Mouse (Mus musculus) megakaryocyte progenitor cell, adult 5-6 weeks (primary cell): ENCODE data around the gene Magi1. TPM values are rescaled to one million over a fixed set of nuclear protein-coding genes. Genes with fewer than 3 reads are reported as not detected.
A peak's percentile ranks its signal among the peaks of the same experiment; 100 is the strongest.

Experiments used
- ATAC-seq: replicated peaks from 2 replicates; pipeline ENCODE4 v1.8.0; 2016; ENCODE audit warnings: mild to moderate bottlenecking, moderate TSS enrichment, inconsistent platforms; ENCODE audit not compliant: poor library complexity
- total RNA-seq, 2 experiments: library from RNA; stranded (forward) in 1 of 2; stranded (reverse) in 1 of 2; fragments of 157-497, 149-512 nt in 1 of 2; fragments of 200-1000 nt in 1 of 2; gene quantifications; 2 replicates each; pipeline versions ENCODE4 v1.2.3 to v1.2.4; 2015 to 2017

Gene Magi1
- total RNA-seq, 2 experiments from 2014 or later = 0.15 to 0.21 TPM

DNA sequence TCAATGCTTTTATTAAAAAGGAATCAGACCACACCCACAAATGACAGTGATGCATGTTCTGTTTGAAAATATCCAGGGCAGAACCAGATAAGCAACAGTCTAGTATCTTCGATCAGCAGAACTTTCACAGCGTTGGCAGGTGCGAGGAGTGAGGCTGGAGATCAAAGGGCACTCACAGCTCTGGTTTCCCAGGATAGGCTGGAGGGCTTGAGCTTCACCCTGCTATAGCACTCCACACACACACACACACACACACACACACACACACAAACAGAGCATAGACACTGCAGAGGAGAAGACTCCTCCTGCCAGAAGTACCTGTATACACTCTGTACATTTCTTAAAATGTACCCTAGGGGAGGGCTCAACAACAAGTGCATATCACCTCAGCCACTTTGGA, 214.3 kb downstream of the Magi1 start:
- ATAC-seq = no peak

DNA sequence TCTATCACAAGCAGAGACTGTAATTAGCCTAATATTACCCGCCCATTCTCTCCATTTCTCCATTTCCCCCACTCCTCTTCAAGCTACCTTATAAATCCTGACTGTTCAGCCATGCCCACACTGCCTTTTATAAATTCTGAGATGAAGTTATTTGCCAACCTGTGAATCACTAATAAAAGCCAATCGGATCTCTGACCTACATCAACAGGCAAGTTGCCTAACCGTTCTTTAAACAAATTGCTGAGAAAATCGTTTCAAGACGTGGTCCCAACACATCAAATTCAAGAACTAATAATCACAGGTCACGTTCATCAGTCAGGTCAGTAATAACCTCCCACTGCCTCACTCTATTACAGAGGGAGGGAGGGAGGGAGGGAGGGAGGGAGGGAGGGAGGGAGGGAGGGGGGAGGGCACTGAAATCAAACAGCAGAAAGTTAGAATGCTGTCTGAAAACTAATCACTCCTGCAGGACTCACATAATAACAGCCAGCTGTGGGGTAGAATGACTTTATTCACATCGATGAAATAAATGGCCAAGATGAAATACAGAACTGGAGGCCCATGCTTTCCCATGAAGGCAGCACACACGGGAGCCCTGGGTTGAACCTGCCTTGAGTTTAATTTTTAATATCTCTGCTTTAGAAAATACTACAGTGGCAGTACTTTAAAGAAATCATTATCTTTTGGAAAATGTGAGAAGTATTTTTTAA, 215.8 kb downstream of the Magi1 start:
- no peak for ATAC-seq

DNA sequence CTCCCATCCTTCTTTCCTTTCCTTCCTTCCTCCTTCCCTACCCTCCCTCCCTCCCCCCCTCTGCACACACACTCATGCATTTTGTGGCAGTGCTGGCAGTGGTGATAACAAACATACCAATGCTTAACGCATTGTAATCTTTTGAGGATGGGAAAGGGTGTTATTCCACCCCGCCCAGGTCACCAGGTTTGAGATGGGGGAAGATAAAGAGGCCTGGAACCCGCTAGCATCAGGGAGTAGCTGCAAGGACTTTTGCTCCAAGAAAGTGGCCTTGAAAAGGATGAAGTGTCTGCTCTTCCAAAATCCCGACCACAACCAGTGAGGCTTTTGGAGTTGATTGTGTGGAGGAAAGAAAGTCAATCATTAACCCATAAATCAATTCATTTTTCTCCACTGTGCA, 218.9 kb downstream of the Magi1 start:
- no peak for ATAC-seq

DNA sequence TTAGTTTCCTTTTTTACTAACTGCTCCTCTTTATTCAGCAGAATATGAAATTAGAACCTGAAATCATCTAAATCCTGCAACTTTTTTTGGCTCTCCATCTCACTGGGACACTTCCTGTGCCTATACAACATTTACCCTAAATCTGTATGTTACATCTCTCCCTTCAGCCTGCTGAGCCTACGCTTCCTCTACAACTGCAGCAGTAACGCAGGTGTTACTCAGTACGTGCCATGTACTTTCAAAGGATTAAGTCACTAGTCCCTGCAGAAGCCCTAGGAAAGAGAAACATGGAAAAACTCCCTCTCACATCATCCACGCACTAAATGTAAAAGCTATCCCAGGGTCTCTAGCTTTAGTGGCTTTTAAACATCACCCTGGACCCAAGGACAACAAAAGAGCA, 220.2 kb downstream of the Magi1 start:
- no peak for ATAC-seq

DNA sequence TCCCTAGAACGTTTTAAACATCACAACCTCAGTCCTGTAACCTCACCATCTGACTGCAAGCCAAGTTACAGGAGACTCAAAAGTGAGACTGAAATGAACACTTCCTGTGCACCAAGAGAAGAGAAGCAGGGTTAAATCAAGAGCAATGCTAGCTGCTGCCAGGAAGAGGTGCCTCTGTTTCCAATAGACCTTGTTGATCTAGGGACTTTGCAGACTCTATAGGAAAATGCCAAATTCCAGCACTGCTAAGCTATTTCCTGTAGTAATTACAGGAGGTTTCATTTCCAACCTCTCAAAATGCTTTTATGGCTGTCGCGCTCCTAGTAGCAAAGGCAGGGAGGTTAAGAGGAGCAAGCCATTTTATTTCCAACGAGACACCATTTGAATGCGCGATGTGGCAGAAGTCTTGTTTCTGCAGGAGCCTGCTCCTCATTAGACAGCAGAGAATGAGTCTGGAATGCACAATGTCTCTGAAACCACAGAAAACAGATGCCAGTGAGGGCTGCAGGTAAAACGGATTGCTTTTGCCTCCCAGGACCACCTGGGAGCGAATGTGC, 222.2 kb downstream of the Magi1 start:
- no peak for ATAC-seq

DNA sequence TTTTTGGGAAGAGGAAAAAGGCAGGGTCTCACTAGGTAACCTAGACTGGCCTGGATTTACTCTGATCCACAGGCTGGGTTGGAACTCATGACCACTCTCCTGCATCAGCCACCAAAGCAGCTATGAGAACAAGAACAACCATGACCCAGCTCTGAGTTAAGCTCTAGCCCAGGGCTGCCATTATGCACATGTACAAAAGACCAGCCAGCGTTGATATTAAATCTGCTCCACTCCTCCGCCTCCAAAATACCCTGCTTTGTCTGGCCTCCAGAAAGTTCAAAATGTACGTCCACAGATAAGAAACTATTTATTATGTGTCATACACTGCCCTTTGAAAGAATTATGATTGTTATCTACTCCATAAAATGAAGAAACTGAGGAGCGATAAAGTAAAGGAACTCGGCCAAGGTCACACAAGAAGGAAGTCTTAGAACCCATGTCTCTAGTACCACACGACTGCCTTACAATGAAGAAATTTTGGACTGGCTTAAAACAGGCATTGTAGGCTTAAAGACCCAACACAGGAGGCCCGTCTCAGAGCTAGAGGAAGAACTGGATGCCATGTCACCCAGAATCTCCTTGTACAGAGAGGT, 223.0 kb downstream of the Magi1 start:
- ATAC-seq = no peak

DNA sequence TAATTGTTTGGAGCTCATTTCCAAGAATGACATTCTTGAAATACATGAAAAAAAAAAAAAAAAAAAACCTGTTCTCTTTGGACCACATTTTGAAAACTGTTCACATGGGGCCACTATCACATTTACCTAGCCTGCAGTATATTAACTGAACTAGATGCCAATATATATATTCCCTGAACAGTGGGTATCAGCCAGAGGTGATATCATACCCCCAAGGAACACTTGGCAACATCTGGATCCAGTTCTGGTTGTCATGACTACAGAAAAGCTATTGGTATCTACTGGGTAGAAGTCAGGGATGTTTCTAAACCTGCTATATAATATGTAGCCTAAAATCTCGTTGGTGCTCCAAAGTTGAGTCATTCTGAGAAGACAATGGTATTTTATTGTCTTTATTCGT, 224.6 kb downstream of the Magi1 start:
- ATAC-seq = no peak

DNA sequence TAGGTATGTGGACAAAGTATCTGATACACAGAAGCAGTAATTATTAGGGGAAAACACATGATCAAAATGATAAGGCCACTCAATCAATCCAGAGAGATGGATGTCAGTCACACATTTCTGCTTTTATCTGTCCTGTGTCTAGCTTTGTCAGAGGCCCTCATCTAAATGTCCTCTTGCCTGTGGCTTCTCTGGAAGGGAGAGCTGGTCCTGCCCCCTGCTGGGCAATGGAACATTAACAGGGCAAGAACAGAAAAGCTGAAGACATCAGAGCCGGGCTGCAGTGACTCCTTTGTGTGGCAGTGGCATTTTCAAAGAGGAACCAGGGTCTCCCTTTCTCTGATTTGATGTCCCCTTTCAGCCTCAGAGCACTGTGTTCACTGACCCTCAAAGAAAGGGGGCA, 229.8 kb downstream of the Magi1 start:
- ATAC-seq = peak; percentile 58

DNA sequence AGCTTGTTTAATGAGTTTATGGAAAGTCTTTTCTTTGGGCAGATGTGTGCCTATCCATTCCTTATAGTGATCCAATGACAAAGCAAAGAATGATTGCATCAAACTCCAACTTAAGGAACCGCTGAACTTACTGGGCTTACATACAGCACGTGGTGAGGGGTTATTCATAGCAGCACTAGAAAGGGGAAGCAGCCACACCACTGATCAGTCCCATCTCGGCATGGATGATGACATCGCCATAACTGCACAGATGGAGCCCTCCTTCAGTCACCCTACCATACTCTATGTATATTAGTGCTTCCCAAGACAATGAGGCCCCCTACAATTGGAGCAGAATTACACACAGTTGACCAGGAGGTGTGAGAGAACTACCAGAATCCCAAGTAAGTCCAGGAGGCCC, 238.5 kb downstream of the Magi1 start:
- ATAC-seq = peak; percentile 100

DNA sequence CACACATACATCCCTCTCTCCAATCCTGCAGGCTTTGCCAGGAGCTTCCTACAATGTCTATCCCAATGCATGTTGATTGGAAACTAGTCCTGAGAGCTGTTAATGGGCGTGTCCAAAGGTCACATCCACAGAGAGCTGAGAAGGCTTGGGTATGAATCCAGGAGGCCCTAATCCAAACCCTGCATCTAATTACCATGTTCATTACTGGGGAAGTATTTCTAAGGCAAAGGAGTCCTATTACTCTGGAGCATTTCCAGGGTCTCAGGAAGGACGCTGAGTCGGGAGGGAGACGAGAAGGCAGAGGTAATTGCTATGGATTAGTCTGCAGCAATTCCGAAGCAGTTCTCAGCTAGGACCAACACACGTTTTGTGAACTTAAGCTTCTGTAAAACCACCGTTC, 240.3 kb downstream of the Magi1 start:
- no peak for ATAC-seq

DNA sequence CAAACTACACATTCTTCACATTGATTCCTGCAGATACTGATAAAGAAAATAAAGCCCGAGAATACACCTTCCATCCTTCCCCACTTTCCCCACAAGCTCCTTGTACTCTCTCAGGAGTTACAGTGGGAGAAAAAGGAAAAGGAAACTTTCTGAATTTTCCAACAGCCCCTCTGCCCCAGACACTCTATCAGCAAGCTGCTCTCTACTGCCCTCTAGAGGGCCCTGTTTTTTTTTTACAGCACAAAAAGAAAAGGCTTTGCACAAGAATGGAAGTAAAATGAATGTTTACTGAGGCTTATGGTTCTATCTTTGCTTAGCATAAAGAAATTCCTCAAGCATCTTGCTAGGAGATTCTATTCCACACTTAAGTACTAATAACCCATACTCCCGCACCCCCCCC, 243.6 kb downstream of the Magi1 start:
- ATAC-seq = peak; percentile 50; the same call in 1 of the 2 replicates

DNA sequence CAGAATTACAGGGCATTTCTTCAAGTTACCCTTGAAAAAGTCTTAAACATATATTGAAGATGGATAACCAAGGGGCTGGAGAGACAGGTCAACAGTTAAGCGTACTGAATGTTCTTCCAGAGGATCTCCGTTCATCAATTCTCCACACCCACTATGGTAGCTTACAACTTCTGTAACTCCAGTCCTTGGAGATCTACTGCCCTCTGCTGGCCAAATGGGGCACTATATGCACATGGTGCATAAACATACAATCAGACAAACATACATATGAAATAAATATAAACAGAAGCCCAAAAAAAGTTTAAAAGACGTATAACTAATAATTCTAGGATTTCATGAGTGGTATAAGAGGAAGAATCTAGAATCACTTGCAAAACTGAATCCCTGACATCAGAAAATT, 244.8 kb downstream of the Magi1 start:
- ATAC-seq = no peak

DNA sequence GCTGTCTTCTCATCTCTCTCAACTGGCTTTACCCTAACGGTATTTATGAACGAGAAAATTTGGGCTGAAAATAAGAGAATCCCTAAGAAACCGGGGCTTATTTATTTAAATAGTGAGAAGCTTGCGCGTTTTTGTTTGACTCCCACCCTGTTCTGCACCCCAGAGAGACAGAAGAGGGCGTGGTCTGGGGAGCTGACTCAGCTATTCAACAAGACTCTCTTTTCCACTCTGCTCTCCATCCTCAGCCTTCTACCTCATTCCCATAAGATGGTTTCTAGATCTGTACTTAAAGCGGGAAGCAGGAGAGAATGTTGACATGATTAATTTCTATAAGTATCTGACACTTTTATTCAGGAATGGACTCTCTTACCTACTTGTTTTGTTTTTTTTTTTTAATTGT, 247.2 kb downstream of the Magi1 start:
- ATAC-seq = no peak

DNA sequence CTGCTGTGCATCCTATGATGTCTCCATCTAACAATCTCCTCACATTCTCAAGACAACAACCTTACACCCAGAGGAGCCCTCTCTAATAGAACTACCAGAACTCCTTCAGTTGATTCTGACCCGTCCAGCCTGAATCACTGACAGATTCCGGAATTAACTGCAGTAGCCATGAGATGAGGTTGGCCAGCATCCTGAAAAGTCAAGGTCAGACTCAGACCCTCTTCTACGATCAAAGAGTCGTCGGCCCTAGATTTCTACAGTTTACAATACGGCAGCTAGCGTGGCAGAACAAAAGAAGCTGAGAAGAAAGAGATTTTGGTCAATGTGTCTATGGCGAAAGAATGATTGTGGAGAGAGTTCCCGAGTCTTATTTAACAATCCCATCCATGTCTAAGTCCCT, 257.4 kb downstream of the Magi1 start:
- ATAC-seq = no peak

DNA sequence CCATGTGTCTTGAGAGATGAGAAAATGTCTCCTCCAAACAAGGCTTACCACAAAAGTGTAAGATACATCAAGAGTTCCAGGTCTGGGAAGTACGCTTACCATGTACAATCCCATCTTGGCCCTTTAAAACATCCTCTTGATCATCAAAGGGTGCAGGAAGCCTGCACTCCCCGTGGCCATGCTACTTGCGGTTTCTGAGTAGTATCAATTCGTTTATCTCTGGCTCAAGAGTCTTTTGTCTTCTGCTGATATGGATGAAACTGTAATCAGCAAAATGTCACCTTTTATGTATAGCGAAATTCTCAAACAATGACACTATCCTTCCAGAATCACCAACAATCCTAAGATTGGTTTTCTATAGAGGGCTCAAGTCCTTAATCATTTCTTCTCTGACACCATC, 261.3 kb downstream of the Magi1 start:
- ATAC-seq = no peak

DNA sequence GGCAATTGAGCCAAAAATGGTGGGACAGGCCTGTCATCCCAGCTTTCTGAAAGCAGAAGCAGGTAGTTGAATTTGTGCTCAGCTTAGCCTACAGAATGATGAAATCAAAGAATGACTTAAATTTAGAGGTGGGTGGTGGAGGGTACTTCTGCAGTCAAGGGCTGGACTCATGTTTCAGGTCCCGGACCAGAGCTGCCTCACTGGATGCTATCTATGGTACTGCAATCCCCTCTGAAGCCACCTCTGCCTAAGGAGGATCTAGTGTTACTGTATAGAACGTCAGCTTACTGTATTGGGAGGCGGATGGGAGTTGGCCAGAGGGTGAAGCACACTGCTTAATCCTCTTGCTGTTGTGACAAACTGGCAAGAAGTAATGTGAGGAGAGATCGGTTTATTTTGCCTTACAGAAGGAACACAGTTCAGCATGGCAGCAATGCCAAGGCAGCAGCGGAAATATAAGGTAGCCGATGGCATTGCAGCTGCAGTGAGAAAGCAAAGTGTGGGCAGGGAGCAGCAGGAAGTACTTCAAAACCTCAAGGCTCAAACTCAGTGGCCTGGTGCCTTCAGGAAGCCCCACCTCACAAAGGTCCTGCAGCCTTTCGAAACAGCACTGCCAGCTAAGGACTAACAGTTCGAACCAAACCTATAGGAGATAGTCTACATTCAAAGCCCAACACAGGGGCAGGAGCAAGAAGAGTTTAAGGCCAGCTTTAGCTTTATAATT, 262.3 kb downstream of the Magi1 start:
- ATAC-seq = peak; percentile 95

DNA sequence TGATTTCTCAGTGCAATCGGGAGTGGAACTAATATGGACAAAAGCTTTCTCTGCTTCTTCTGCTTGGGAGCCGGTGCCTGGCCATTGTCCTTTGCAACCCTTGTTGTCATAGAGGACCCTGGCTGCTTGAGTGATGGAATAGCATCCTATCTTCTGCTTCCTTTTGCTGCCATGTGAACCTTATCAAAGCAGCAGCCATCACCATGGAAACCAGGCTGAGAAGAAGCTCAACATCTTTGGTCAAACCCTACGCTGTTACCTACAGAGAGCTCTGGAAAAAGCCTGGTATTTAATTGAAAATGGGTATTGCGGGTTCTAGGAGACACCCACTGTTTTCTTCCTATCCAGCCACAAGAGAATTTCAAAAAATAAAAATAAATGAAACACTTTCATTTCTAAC, 263.2 kb downstream of the Magi1 start:
- ATAC-seq = no peak

DNA sequence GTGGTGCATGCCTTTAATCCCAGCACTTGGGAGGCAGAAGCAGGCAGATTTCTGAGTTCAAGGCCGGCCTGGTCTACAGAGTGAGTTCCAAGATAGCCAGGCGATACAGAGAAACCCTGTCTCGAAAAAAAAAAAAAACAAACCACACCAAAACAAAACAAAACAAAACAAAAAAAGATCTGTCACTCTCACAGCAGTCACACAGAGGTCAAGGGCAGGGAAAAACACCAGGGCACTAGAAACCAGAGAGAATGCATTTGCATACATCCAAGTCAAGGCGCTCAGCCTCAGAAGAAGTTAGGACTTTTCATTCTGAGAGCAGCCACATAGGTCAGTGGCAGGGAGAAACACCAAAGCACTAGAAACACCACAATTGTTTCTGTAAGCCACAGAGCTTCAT, 263.8 kb downstream of the Magi1 start:
- ATAC-seq = no peak

DNA sequence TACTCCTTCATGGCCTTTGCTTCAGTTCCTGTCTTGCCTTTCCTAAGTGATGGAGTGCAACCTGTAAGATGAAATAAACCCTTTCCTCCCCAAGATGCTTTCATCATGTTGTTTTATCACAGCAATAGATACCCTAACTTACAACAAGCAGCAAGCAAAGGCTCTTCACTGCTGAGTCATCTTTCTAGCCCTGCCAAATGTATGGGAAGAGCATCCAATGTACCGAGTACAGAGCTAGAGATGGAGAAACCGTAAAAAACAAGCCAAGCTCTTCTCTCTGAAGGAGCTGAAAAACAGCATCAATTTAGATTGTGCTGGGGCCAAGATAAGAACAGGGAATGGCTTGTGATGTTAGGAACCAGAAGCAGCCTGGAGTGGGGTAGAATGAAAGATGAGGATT, 270.0 kb downstream of the Magi1 start:
- ATAC-seq = no peak

DNA sequence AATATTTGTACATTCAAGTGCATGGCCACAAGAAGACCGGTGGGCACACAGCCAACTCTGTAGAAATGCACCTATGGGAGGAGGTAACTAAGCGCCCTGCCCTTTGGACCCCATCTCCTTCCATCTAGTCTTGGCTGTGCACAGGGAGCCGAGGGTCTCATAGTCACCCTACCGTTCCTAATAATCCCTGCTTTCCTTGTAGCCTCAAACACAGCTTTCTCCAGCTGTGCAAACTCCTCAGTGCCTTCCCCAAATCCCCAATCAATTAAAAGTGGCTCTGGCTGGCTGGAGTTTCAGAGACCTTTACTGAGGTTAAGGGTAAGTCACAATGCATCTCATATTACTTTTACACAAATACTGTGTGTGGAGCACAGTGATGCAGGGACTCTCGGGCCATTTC, 271.8 kb downstream of the Magi1 start:
- no peak for ATAC-seq

DNA sequence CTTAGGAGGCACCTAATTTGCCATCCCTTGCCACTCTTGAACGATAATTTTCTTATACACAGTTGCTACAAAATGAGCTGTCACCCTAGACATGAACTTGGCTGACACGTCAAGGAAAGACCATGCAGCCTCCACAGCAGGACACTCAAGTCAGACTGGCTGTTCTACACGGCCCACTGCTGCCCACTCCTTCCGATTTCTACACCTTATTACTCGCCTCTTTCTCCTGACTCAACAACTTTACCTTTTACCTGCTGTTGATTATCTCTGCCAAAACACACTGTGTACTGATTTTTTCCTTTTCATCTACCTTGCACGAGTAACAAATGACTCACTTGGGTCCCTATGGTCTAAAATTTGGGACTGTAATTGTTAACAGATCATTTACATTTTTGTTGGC, 272.2 kb downstream of the Magi1 start:
- ATAC-seq = no peak

DNA sequence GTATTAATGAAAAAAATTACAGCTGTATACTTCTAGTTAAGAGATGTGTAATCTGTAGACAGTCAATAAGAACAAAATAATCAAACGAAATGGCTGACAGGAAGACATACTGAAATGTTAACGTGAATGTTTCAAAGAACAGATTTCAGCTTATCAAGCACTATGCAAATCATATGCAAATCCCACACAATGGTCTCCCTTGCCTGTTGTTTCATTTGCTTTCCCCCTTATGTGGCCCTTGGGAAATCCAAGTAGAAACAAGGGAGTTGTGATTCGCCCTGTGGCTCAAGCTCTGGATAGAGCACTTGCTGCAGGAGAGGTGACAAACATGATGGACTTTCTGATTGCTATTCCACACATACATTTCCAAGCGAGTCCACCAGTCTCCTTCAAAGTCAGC, 275.1 kb downstream of the Magi1 start:
- no peak for ATAC-seq
